Mouse (Mus musculus): ENCODE data around the gene Zbtb18. TPM values are rescaled to one million over a fixed set of nuclear protein-coding genes. Genes with fewer than 3 reads are reported as not detected.
"Not testable (repeated sequence)": the region's sequence is repeated elsewhere in the genome, so short reads cannot be mapped to it uniquely, and the experiment has no call there.

The Zbtb18 gene
- total RNA-seq, 2 experiments from 2014 or later, result 21.2 to 24.1 TPM

DNA sequence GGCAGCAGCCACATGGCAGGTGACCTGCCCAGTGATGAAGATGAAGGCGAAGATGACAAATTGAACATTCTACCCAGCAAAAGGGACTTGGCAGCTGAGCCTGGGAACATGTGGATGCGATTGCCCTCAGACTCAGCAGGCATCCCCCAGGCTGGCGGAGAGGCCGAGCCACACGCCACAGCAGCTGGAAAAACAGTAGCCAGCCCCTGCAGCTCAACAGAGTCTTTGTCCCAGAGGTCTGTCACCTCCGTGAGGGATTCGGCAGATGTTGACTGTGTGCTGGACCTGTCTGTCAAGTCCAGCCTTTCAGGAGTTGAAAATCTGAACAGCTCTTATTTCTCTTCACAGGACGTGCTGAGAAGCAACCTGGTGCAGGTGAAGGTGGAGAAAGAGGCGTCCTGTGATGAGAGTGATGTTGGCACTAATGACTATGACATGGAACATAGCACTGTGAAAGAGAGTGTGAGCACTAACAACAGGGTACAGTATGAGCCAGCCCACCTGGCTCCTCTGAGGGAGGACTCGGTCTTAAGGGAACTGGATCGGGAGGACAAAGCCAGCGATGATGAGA lies 5.5 kb downstream of the Zbtb18 start:
- no peak for DNase-seq

DNA sequence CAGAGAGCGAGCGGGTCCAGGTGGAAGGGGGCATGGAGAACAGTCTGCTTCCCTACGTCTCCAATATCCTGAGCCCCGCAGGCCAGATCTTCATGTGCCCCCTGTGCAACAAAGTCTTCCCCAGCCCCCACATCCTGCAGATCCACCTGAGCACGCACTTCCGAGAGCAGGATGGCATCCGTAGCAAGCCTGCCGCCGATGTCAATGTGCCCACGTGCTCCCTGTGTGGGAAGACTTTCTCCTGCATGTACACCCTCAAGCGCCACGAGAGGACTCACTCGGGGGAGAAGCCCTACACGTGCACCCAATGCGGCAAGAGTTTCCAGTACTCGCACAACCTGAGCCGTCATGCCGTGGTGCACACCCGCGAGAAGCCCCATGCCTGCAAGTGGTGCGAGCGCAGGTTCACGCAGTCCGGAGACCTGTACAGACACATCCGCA lies 6.0 kb downstream of the Zbtb18 start:
- DNase-seq, result no peak

- DNase-seq, result no peak
These were observed 6.8 kb downstream of the Zbtb18 start for GRCm38 (mm10) chr1:177448921-177449320.

DNA sequence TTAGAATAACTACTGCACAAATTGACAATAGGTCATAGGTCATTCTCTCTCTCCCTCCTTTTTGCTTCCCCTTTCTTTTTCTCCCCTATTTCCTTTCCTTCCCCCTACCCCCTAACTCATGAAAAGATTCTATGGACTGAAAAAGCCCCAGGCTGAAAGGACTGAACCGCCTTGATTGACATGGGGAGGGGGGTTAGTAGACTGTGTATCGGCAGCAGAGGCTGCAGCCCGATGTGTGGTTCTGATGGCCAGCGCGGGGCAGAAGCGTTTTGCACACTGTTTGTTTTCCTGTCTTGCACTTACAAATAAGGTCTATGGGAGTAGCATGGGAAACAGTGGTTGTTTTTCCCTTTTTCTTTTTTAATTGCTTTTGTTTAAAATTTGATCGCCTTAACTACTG lies 7.7 kb downstream of the Zbtb18 start:
- DNase-seq, result not testable (repeated sequence)

- no peak for DNase-seq
These were observed 8.9 kb downstream of the Zbtb18 start for GRCm38 (mm10) chr1:177451041-177451440.

GRCm38 (mm10) chr1:177451991-177452431 lies 9.9 kb downstream of the Zbtb18 start:
- DNase-seq, result no peak

DNA sequence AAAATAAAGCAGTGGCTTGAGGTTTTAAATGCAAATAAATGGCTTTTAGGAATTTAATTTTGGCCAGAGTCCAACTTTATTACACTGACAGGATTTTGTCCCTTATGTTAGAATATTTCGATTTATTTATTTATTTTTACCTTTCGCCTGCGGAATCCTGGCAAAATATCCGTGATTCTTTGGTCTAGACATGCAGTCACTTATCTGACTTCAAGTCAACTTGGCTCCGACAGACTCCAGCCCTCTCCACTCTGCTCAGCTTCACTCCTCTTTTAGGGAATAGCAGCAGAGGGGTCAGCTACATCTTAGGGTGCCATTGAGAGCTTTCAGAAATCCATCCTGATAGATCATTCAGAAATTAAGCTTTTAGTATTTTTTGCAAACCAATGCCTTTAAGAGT lies 10.8 kb downstream of the Zbtb18 start:
- DNase-seq, result no peak

DNA sequence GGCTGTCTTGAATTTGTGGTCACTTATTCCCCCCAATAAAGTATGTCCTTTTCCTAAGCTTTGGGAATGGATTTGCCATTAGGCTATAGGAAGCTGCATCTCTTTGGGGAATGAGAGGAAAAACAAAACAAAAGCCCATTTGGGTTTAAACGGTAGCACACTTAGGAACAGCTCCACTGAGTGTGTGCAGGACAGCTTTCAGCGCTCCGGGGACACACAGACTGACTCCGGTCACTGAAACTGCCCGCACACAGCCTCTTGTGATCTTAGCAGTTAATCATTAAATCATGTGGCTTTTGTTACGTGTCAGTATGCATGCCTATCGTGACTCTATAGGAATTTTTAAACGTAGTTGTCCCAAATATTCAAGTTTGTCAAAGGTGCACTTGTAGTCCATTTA lies 11.7 kb downstream of the Zbtb18 start:
- no peak for DNase-seq

- no peak for DNase-seq
These were observed 12.3 kb downstream of the Zbtb18 start for GRCm38 (mm10) chr1:177454492-177454891.

- DNase-seq, result no peak
These were observed 13.3 kb downstream of the Zbtb18 start for GRCm38 (mm10) chr1:177455466-177455865.

- no peak for DNase-seq
These were observed 14.1 kb downstream of the Zbtb18 start for GRCm38 (mm10) chr1:177456208-177456607.

- DNase-seq, result no peak
These were observed 14.6 kb downstream of the Zbtb18 start for GRCm38 (mm10) chr1:177456772-177457171.

DNA sequence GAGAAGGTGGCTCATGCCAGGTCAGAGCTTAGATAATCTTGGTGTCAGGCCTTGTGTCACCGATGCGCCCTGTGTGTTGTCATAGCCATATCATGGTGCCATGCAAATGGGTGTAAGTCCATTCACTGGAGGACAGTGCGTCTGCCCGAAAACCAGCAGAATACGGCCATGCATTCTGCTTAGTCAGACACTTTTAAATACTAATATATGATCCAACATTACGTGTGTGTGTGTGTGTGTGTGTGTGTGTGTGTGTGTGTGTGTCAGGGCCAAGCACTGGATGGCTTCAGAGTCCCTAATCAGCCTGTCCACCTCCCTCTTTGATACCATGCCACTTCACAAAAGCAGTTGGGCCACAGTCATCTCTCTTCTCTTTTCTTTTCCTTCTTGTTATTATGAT lies 15.8 kb downstream of the Zbtb18 start:
- no peak for DNase-seq

DNA sequence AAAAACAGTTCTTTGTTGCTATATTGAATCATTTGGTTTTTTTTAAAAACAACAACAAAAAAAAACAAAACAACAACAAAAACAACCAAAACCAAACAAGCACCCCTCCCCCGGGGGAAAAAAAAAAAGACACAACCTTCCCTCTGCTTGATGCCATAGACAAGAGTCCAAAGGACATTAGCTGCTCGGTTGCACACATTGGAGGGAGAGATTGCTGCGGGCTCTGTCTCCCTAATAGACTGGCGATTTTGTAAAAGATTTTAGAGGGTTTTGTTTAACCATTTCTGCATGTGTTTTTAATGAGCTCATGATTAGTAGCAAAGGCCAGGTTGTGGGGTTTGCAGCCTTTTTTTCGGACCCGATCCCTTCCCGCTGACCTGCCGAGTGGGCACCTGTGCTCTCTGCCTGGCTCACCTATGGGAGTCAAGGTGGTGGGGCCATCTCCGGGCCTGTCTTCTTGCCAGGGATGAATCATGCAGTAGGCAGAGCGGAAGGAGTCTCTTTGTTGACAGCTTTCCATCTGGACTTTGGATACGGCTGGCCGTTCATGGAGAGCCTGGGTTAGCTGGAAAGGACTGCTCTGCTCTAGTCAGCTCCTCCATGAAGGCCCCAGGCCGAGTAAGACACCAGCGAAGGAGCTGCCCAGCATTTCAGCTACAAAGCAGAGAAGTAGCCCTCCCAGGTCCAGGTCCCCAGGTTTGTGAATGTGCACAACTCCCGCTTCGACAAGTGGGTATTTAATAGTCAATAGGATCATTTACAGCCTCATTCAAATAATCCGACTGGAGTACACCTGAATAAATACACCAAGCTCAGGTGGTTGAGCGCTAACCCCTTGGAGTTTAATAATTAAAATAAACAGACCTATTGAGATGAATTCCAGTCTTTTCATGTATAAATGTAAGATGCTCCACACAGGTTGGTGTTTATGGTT lies 16.6 kb downstream of the Zbtb18 start:
- no peak for DNase-seq

DNA sequence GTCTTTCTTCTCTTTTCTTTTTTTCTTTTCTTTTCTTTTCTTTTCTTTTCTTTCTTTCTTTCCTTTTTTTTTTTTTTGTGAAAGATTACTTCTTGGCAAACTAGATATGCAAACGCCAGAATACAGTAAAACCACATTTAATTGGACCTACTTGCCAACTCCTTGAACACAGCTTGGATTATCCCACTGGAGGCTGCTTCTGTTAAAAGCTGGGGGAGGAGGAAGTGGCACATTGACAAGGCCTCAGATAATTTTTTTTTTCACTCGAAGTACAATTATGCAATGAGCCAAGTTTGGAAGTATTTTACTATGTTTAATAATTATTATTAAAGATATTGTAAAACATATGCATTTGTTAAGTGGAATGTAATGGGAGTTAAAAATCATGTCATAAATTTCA lies 17.4 kb downstream of the Zbtb18 start:
- no peak for DNase-seq

DNA sequence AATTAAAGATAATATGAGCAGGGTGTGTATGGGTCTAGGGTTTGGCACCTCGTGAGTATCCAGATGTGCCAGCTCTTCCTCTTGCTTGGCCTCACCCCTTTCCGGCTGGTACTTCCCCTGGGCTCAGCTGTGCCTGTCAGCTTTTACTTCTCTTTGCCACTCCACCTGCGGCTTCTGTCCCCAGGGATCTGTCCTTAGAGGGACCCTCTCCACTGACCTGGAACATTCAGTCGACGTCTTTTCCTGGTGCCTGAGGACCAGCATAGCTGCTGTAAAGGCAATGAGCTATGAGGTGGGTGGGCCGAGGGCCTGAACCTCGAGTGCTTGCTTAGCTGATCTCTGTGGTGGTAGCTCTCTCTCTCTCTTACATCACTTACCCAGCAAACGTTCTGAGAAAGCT lies 25.0 kb downstream of the Zbtb18 start:
- DNase-seq, result no peak

GRCm38 (mm10) chr1:177468436-177468835 lies 26.3 kb downstream of the Zbtb18 start:
- no peak for DNase-seq

DNA sequence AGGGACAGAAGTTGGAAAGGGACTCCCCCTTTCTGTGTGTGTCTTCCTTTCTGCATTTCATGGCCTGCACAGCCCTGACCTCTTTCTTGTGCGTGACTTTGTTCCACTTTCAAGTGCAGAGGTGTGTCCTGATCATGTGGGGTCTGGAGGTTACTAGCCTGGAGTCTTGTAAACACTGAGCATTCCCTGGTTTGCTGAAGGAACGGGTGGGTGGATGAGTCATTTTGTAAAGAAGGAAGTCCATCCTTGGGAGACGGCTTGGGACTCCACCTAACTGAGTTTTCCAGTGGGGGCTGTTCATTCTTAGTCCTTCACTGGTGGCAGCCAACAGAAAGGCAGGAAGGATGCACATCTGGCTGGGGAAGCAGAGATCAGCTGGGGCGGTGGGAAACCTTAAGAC lies 27.9 kb downstream of the Zbtb18 start:
- DNase-seq, result no peak

DNA sequence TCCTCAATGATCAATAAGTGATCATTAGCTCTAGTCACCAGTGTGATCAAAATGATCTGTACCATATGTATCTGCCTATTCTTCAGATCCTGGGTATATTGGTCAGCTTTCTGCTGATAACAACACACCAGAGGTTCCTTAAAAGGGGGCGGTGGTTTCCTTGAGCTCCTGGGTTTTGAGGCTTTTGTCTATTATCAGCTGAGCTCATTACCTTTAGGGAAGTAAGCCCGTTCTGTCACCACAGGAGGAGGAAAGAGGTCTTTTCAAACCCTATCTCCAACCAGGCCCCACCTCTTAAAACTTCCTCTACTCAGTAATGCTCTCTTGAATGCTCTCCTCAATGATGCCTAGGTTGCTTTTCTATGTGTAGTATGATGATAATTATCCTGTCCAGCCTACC lies 28.8 kb downstream of the Zbtb18 start:
- DNase-seq, result no peak

GRCm38 (mm10) chr1:177475542-177476197 lies 33.5 kb downstream of the Zbtb18 start:
- DNase-seq, result no peak

- no peak for DNase-seq
These were observed 36.4 kb downstream of the Zbtb18 start for GRCm38 (mm10) chr1:177478578-177478977.

DNA sequence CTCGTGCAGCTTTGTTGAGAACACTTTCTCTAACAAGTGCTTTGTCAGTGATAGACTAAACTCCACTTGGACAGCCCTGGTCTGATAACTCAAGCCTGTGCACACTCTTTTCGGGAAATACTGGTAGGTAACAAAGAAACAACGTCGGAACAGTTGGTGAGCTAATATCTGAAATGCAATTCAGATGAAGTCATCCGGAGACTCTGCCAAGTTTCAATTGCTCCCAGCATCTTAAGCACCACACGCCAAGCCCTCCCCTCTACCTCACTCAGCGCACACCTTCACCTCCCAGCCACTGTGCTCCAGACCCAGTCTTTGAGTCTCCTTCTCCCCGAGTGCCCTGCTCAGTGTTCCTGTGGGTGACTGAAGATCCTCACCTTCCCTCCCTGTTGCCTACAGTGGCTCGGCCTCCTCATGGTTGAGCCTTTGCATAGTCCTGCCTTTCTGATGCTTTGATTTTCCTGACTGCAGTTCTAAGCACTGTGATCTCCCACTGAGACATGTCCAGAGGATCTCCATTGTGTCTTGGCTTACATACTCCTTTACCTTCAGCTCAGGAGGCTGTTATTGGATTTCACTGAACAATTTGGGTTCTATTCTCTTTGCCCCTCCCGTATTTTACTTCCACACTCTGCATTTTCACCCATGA lies 37.3 kb downstream of the Zbtb18 start:
- DNase-seq, result no peak

DNA sequence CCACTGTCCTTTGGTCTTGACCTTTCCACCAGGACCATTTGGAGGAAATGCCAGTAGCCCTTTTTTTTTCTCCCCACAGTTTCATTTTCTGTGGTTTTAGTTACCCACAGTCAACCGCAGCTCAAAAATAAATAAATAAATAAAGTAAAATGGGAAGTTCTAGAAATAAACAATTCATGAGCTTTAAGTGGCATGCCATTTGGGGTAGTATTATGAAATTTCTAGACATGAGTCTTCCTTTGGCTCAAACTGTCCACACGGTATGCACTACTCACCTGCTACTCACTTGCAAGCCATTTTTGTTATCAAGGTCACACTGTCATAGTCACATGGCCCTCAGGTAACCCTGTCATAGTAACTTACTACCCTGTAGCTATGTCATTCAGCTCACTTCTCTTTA lies 41.5 kb downstream of the Zbtb18 start:
- no peak for DNase-seq

Measured in adrenal gland, postnatal 36 days (tissue).